Mouse (Mus musculus) kidney, embryonic 15.5 days (tissue): ENCODE measurements around the gene Stk11. TPM values are rescaled to one million over a fixed set of nuclear protein-coding genes. Genes with fewer than 3 reads are reported as not detected.
"Not testable (repeated sequence)": the region's sequence is repeated elsewhere in the genome, so short reads cannot be mapped to it uniquely, and the experiment has no call there.

Experiments
- ATAC-seq: fragments of 200-750 bp; cut with Nextera tagmentation; replicated peaks from 2 replicates; pipeline ENCODE4 v1.8.0; 2017; ENCODE audit warnings: moderate TSS enrichment; ENCODE audit not compliant: low FRiP score
- H3K27ac ChIP-seq: fragments of 300-500 bp; sonication (generic); 2 replicates; pipeline ENCODE4 v1.5.1; 2015; ENCODE audit warnings: mild to moderate bottlenecking, inconsistent platforms
- H3K27me3 ChIP-seq: fragments of 300-500 bp; sonication (generic); 2 replicates; pipeline ENCODE4 v1.6.1; 2015; ENCODE audit warnings: inconsistent platforms
- H3K36me3 ChIP-seq: fragments of 300-500 bp; sonication (generic); 2 replicates; pipeline ENCODE4 v1.6.1; 2015; ENCODE audit warnings: inconsistent platforms
- H3K4me1 ChIP-seq: fragments of 300-500 bp; sonication (generic); 2 replicates; pipeline ENCODE4 v1.6.1; 2015; ENCODE audit warnings: inconsistent platforms
- H3K4me2 ChIP-seq: fragments of 300-500 bp; sonication (generic); 2 replicates; pipeline ENCODE4 v1.6.1; 2015; ENCODE audit warnings: moderate library complexity, mild to moderate bottlenecking, inconsistent platforms
- H3K4me3 ChIP-seq: fragments of 300-500 bp; sonication (generic); replicated peaks from 2 replicates; pipeline ENCODE4 v1.5.1; 2015; ENCODE audit warnings: mild to moderate bottlenecking, inconsistent platforms
- H3K9ac ChIP-seq: fragments of 300-500 bp; sonication (generic); 2 replicates; pipeline ENCODE4 v1.6.1; 2015; ENCODE audit warnings: mild to moderate bottlenecking, inconsistent platforms
- H3K9me3 ChIP-seq: fragments of 300-500 bp; sonication (generic); replicated peaks from 2 replicates; pipeline ENCODE4 v1.6.1; 2016; ENCODE audit warnings: inconsistent platforms
- WGBS: fragments of 180-500 bp; shearing (Covaris S2); methylation state at CpG from one replicate; pipeline ENCODE4 v1.1.7; 2015; ENCODE audit warnings: mixed read lengths; 5-methylcytosine and 5-hydroxymethylcytosine counted together
- polyA plus RNA-seq: library from polyadenylated mRNA; unstranded; fragments of >200 nt; fragmentation: Nextera tagmentation; extraction: Ambion mirVana; gene quantifications from 2 replicates; pipeline ENCODE4 v1.2.1, GENCODE M21; 2015

Gene Stk11
- polyA plus RNA-seq, 1 experiment from 2014 or later: 22.4 TPM

- Histone ChIP-seq H3K9me3 (no peaks in the 10 kb centered on the region), H3K36me3 (no peaks in the 10 kb centered on the region), H3K9ac (no peak overlapping the region), H3K27me3 (no peaks in the 10 kb centered on the region), H3K4me1 (peaks cover 90% of the 10 kb centered on the region), H3K4me2 (peak overlapping the region; percentile 80; the same call in 1 of the 2 replicates), H3K27ac (peak overlapping the region; percentile 100), H3K4me3 (no peak overlapping the region)
- ATAC-seq: no peak
- 54% methylated on average over 6 of the region's 6 CpGs for WGBS
Observed at GRCm38 (mm10) chr10:80162716-80163299, 47.2 kb downstream of the Stk11 start.

GRCm38 (mm10) chr10:80163721-80164120 lies 48.1 kb downstream of the Stk11 start:
- Histone ChIP-seq H3K4me2 (peak overlapping the region; percentile 96), H3K27me3 (no peaks in the 10 kb centered on the region), H3K9ac (no peak overlapping the region), H3K4me3 (no peak overlapping the region), H3K9me3 (no peaks in the 10 kb centered on the region), H3K27ac (peak overlapping the region; percentile 71; the same call in 1 of the 2 replicates), H3K36me3 (no peaks in the 10 kb centered on the region), H3K4me1 (peaks cover 84% of the 10 kb centered on the region)
- no peak for ATAC-seq
- WGBS: 61% methylated on average over 8 of the region's 8 CpGs

- Histone ChIP-seq H3K36me3 (no peaks in the 10 kb centered on the region), H3K9me3 (no peaks in the 10 kb centered on the region), H3K27ac (peak overlapping the region; percentile 71), H3K9ac (peak overlapping the region; percentile 46), H3K27me3 (no peaks in the 10 kb centered on the region), H3K4me2 (peak overlapping the region; percentile 96), H3K4me3 (peak overlapping the region; percentile 47), H3K4me1 (peaks cover 84% of the 10 kb centered on the region)
- ATAC-seq: no peak
- WGBS: 9% methylated on average over 44 of the region's 44 CpGs
Observed at GRCm38 (mm10) chr10:80164161-80164997, 48.8 kb downstream of the Stk11 start.

GRCm38 (mm10) chr10:80164998-80165344 lies 49.4 kb downstream of the Stk11 start:
- Histone ChIP-seq H3K27ac (peak overlapping the region; percentile 71), H3K9me3 (no peaks in the 10 kb centered on the region), H3K27me3 (no peaks in the 10 kb centered on the region), H3K36me3 (peaks cover 4% of the 10 kb centered on the region), H3K4me2 (peak overlapping the region; percentile 96), H3K9ac (peak overlapping the region; percentile 46), H3K4me3 (peak overlapping the region; percentile 47), H3K4me1 (peaks cover 86% of the 10 kb centered on the region)
- ATAC-seq: peak; percentile 27
- WGBS: under 1% methylated on average over 17 of the region's 17 CpGs

GRCm38 (mm10) chr10:80165392-80166128 lies 50.0 kb downstream of the Stk11 start, which contains the start of gene Cirbp:
Gene Cirbp (plus strand): TSS chr10:80165985.
- Histone ChIP-seq H3K9ac (peak within 1 kb of the TSS; percentile 46), H3K4me3 (peak within 1 kb of the TSS; percentile 91), H3K36me3 (peaks cover 10% of the 10 kb centered on the region), H3K9me3 (no peaks in the 10 kb centered on the region), H3K4me2 (peak within 1 kb of the TSS; percentile 96), H3K27me3 (no peaks in the 10 kb centered on the region), H3K27ac (peak within 1 kb of the TSS; percentile 100), H3K4me1 (peaks cover 86% of the 10 kb centered on the region)
- ATAC-seq: no peak
- WGBS: 13% methylated on average over 20 of the region's 20 CpGs

- peak overlapping the region; percentile 47; the same call in 1 of the 2 replicates for H3K4me3 ChIP-seq
- ATAC-seq, H3K27me3 ChIP-seq, H3K9me3 ChIP-seq: not testable (repeated sequence)
- H3K27ac ChIP-seq: peak overlapping the region; percentile 100
- H3K4me2 ChIP-seq: peak overlapping the region; percentile 96
- H3K4me1 ChIP-seq: peaks cover 85% of the 10 kb centered on the region
- 0 out of 2 replicates have a peak overlapping the region, but pooled peaks have one; percentile 3 for H3K9ac ChIP-seq
- WGBS: 79% methylated on average over 4 of the region's 4 CpGs
- peaks cover 16% of the 10 kb centered on the region for H3K36me3 ChIP-seq
Observed at GRCm38 (mm10) chr10:80166136-80166535, 50.5 kb downstream of the Stk11 start.

DNA sequence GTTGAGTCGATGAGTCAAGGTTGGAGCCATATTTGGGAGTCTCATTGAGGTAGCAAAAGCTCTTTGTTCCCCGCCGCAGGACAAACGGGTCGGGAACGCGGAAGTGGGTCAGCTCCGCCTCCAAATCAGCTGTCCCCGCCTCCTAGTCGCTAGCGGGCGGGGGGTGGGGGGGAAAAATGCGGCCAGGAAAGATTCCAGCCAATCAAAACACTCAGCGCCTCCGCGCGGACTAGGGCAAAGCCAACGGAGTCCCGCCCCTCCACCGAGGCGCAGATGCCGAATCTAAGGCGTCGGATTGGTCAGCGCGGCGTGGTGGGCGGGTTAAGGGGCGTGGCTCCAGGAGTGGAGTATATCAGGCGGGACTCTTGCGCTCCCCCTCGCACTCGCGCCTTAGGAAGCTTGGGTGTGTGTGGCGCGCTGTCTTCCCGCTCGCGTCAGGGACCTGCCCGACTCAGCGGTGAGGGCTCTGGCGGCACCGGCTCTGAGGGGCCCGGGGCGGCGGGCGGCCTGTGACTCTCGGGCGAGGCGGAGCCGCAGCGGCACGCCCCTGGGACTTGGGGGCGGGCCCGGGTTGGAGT lies 51.9 kb downstream of the Stk11 start:
- Histone ChIP-seq H3K9ac (peak overlapping the region; percentile 99), H3K4me3 (peak overlapping the region; percentile 91), H3K27me3 (no peaks in the 10 kb centered on the region), H3K27ac (peak overlapping the region; percentile 100), H3K4me2 (peak overlapping the region; percentile 77), H3K4me1 (peaks cover 85% of the 10 kb centered on the region), H3K36me3 (peaks cover 29% of the 10 kb centered on the region), H3K9me3 (no peaks in the 10 kb centered on the region)
- peak; percentile 87 for ATAC-seq
- under 1% methylated on average over 55 of the region's 55 CpGs for WGBS

DNA sequence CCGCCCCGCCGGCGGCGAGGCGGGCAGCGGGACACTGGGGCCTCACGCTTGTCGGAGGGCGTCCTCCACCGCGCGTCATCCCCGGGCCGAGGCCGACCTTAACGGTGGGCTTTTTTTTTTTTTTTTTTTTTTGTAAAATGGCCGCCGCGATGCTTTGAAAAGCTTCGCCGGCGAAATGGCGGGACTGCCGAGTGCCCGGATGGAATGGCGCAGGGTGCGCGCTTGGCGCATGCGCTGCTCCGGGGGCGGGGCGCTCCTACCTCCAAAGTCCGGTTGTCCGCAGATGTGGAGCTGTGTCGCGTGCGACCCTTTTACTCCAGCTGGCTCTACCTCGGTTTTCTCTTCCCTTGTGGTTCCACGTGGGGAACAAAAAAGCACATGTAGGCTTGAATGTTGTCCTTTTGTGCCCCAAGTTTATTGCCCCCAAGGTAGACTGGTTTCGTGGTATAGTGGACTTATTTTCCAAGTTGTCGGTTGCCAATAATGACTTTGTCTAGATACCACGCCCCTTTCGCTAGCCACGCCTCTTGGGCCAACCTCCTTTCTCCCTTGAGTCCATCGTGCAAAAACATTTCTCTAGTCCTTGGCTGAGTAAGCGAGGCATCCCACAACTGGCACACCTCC lies 52.5 kb downstream of the Stk11 start:
- ATAC-seq: peak; percentile 54
- H3K4me3 ChIP-seq: peak overlapping the region; percentile 91
- H3K27ac ChIP-seq: peak overlapping the region; percentile 100
- no peaks in the 10 kb centered on the region for H3K27me3 ChIP-seq
- H3K9me3 ChIP-seq: no peaks in the 10 kb centered on the region
- under 1% methylated on average over 47 of the region's 48 CpGs for WGBS
- peaks cover 29% of the 10 kb centered on the region for H3K36me3 ChIP-seq
- H3K9ac ChIP-seq: peak overlapping the region; percentile 99
- H3K4me1 ChIP-seq: peaks cover 83% of the 10 kb centered on the region
- H3K4me2 ChIP-seq: peak overlapping the region; percentile 77

DNA sequence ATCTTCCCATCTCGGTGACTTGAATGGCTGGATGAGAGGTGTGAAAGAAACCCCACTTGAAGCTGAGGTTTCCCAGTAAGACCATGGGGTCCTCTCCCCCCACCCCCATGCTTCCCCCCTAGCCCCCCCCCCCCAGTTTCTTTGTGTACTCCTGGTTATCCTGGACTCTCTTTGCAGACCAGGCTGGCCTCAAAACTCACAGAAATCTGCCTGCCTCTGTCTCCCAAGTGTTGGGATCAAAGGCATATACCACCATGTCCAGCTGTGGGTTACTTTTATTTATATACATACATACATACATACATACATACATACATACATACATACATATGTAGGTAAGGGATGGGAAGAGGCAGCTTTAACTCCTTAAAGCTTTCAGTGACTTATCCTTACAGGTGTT lies 53.5 kb downstream of the Stk11 start:
- no peaks in the 10 kb centered on the region for H3K9me3 ChIP-seq
- peaks cover 29% of the 10 kb centered on the region for H3K36me3 ChIP-seq
- no peaks in the 10 kb centered on the region for H3K27me3 ChIP-seq
- peak overlapping the region; percentile 99 for H3K9ac ChIP-seq
- peak overlapping the region; percentile 77 for H3K4me2 ChIP-seq
- ATAC-seq: no peak
- peaks cover 78% of the 10 kb centered on the region for H3K4me1 ChIP-seq
- peak overlapping the region; percentile 91 for H3K4me3 ChIP-seq
- WGBS: 48% methylated on average over 1 of the region's 1 CpGs
- peak overlapping the region; percentile 100 for H3K27ac ChIP-seq

GRCm38 (mm10) chr10:80169651-80170050 lies 54.0 kb downstream of the Stk11 start:
- no peak for ATAC-seq
- Histone ChIP-seq H3K4me2 (no peak overlapping the region), H3K9ac (no peak overlapping the region), H3K27ac (no peak overlapping the region), H3K4me1 (peaks cover 72% of the 10 kb centered on the region), H3K4me3 (no peak overlapping the region), H3K36me3 (peaks cover 33% of the 10 kb centered on the region), H3K27me3 (no peaks in the 10 kb centered on the region), H3K9me3 (no peaks in the 10 kb centered on the region)
- 81% methylated on average over 7 of the region's 7 CpGs for WGBS

- 0 out of 2 replicates have a peak overlapping the region, but pooled peaks have one; percentile 5 for H3K27ac ChIP-seq
- H3K9me3 ChIP-seq: no peaks in the 10 kb centered on the region
- peaks cover 37% of the 10 kb centered on the region for H3K36me3 ChIP-seq
- WGBS: 96% methylated on average over 16 of the region's 16 CpGs
- H3K9ac ChIP-seq: 0 out of 2 replicates have a peak overlapping the region, but pooled peaks have one; percentile 7
- 0 out of 2 replicates have a peak overlapping the region, but pooled peaks have one; percentile 8 for H3K4me3 ChIP-seq
- no peak for ATAC-seq
- H3K4me1 ChIP-seq: peaks cover 68% of the 10 kb centered on the region
- no peaks in the 10 kb centered on the region for H3K27me3 ChIP-seq
- H3K4me2 ChIP-seq: 0 out of 2 replicates have a peak overlapping the region, but pooled peaks have one; percentile 9
Observed at GRCm38 (mm10) chr10:80170052-80170451, 54.4 kb downstream of the Stk11 start.
